Mouse (Mus musculus): Measurements from ENCODE around the gene Itsn1.

DNA sequence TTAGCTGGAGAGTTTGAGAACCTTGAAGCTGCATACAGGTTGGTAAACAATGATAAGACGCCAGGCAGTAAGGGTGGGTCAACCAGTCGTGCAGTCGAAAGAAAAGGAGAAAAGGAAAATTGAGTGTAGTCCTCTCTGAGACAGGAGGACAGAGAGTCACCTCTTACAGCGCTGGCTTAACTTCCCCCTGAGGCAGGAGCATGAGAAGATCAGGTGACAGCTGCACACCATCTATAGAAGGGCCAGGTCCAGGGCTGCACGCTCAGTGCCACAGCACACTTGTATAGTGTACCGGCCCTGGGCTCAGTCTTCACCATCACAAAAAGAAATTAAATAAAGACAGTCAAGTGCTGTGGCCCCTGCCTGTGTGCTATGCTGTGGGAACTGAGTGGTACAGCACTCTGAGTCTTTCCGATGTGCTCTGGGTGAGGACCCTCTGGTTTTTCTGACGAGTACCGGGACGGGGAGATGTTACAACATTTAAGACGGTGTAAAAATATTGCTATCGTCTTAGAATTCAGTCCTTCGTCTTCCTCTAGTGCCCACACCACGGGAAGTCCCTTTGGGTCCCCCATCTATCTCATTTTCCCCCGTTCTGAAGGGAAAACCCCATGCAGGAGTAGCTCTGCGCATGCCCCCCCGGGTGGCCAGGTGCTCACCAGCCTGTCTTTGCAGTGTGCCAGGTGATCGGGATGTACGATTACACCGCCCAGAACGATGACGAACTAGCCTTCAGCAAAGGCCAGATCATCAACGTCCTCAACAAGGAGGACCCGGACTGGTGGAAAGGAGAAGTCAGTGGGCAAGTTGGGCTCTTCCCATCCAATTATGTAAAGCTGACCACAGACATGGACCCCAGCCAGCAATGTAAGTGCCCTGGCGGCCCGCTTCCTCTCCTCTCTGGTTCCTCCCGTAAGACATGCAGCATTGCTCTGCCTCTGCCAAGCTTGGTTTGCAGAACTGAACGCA is 140.1 kb downstream of the Itsn1 start:
- TF ChIP-seq POLR2A (IDR thresholded peaks at IDR 0.05; ENCODE audit: borderline replicate concordance, extremely low read depth, insufficient read depth, insufficient read length, poor library complexity, severe bottlenecking), result no peak
- no peak for TF ChIP-seq CTCF (IDR thresholded peaks at IDR 0.05; ENCODE audit: borderline replicate concordance, extremely low read depth, insufficient read depth, insufficient read length)

Measured in brain, embryonic 14.5 days (tissue).